ENCODE assay signal across 18 mouse cellular contexts in genomic region chr13:88490104-88490503, GRCm38 (mm10).
DNase-seq lines count a peak whose midpoint lies in the region; ATAC-seq and TF ChIP-seq lines count a peak whose summit lies in the region.
"Had no signal": no experiment of that assay in that cellular context is flagged by ENCODE, and none has a peak within 500 bp of the region (broad histone marks: within the 10 kb centered on the region; RNA-seq: fewer than 3 reads in every experiment).

No protein-coding gene starts in this region.

- 67% methylated on average over 10 of the region's 10 CpGs for WGBS in forebrain, postnatal 0 days

- no peaks in the 10 kb centered on the region for H3K36me3 ChIP-seq in forebrain, postnatal 0 days (ENCODE audit: insufficient read depth)
- H3K36me3 ChIP-seq: liver, embryonic 13.5 days; neural tube, embryonic 15.5 days had no signal

- no peak overlapping the region for H3K4me2 ChIP-seq in forebrain, postnatal 0 days (ENCODE audit: low read depth)
- H3K4me2 ChIP-seq: hindbrain, embryonic 14.5 days; liver, embryonic 13.5 days; neural tube, embryonic 15.5 days had no signal

- intact Hi-C loops in left cerebral cortex, postnatal 4 days (cut with DNase I): no loop called here
- intact Hi-C loops in left cerebral cortex, postnatal 25 days (cut with DNase I): no loop called here

- TF ChIP-seq CTCF in forebrain, postnatal 0 days (IDR thresholded peaks at IDR 0.05; ENCODE audit: low read depth): no peak

- DNase-seq in cerebellum, postnatal 10 days: peak; percentile 11 to 28
- DNase-seq in cerebellum, postnatal 25 days: no peak
- DNase-seq in left cerebral cortex, postnatal 4 days: peak; percentile 26
- no peak for DNase-seq in left cerebral cortex, postnatal 25 days (ENCODE audit: low spot score in 2 of 2)
- peak; percentile 16 for DNase-seq in ZHBTc4 (ENCODE audit: low read depth, low spot score)
- no peak for DNase-seq in forebrain, postnatal 0 days
- DNase-seq in embryo, embryonic 9.5 days (ENCODE audit: extremely low spot score): no peak
- DNase-seq: layer of hippocampus, postnatal 36 days; liver, embryonic 13.5 days; right cerebral cortex, postnatal 4 days; thymus, postnatal 4 days had no signal

- no peaks in the 10 kb centered on the region for H3K9me3 ChIP-seq in forebrain, postnatal 0 days (ENCODE audit: low read length)
- H3K9me3 ChIP-seq: liver, embryonic 13.5 days; neural tube, embryonic 15.5 days had no signal

- no peak overlapping the region for H3K9ac ChIP-seq in forebrain, postnatal 0 days
- H3K9ac ChIP-seq: hindbrain, embryonic 14.5 days; liver, embryonic 13.5 days; neural tube, embryonic 15.5 days had no signal

- H3K27ac ChIP-seq in forebrain, postnatal 0 days (ENCODE audit: low read depth, low read length): no peak overlapping the region
- H3K27ac ChIP-seq: hindbrain, embryonic 14.5 days; kidney, postnatal 0 days; liver, embryonic 13.5 days; neural tube, embryonic 15.5 days had no signal

- no peaks in the 10 kb centered on the region for H3K4me1 ChIP-seq in forebrain, postnatal 0 days (ENCODE audit: insufficient read depth)
- H3K4me1 ChIP-seq: liver, embryonic 13.5 days; neural tube, embryonic 15.5 days had no signal

- H3K27me3 ChIP-seq in forebrain, postnatal 0 days (ENCODE audit: insufficient read depth, low read length): no peaks in the 10 kb centered on the region
- H3K27me3 ChIP-seq: liver, embryonic 13.5 days; neural tube, embryonic 15.5 days had no signal

- no peak overlapping the region for H3K4me3 ChIP-seq in forebrain, postnatal 0 days (ENCODE audit: low read depth, low read length)
- H3K4me3 ChIP-seq: liver, embryonic 13.5 days; myocyte; neural tube, embryonic 15.5 days had no signal

- peak; percentile 55; the same call in 1 of the 2 replicates for ATAC-seq in forebrain, postnatal 0 days
- ATAC-seq in inflammation-experienced regulatory T-cells, adult 6 months: no peak
- ATAC-seq: activated CD4-positive, CD25-positive, alpha-beta regulatory T cell, adult 4 months; intestine, postnatal 0 days had no signal

Comparison
In these comparisons a context has a peak if more than half of its experiments do, and no peak if none do; other contexts are left out.
1. DNase-seq: peak in cerebellum, postnatal 10 days (2 of 2), left cerebral cortex, postnatal 4 days (single experiment) and ZHBTc4 (single experiment); none in cerebellum, postnatal 25 days (0 of 2), left cerebral cortex, postnatal 25 days (0 of 2), forebrain, postnatal 0 days (single experiment) and embryo, embryonic 9.5 days (single experiment).